Mouse (Mus musculus): Measurements from ENCODE around the gene Tssk6. TPM values are rescaled to one million over a fixed set of nuclear protein-coding genes. Genes with fewer than 3 reads are reported as not detected.

The Tssk6 gene
- total and polyA plus RNA-seq, 2 experiments, result 0.09 TPM; not detected in 1

DNA sequence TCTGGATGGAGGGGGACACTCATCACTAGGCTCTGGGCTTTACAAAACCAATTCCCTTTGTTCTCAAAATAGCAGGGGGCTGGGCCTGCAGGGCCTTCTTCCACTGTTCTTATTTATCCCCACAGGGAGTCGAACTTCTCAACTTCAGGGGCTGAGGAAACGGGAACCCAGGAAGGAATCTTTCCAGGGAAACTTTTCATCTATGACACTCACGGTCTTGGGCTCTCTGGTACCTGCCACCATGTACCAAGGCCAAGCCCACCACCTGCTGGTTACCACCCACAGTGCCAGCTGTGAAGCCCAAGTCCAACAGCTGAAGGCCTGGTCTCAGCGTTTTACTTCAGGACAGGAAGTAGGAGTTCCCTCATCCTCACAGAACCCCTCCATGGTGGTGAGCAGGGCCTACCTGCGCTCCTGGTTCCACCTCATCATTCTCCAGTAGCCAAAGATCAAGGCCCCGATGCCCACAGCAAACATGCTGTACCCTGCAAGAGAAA is 7.1 kb upstream of the Tssk6 start:
- TF ChIP-seq POLR2A (IDR thresholded peaks at IDR 0.05; ENCODE audit: extremely low read depth, insufficient read depth, low read length), result no peak
- no peak for TF ChIP-seq CTCF (IDR thresholded peaks at IDR 0.05; ENCODE audit: low read depth, low read length)
- 83% methylated on average over 6 of the region's 6 CpGs for WGBS
- H3K27ac ChIP-seq (replicated peaks; ENCODE audit: insufficient read depth, low read depth, low read length), result no peak overlapping the region

DNA sequence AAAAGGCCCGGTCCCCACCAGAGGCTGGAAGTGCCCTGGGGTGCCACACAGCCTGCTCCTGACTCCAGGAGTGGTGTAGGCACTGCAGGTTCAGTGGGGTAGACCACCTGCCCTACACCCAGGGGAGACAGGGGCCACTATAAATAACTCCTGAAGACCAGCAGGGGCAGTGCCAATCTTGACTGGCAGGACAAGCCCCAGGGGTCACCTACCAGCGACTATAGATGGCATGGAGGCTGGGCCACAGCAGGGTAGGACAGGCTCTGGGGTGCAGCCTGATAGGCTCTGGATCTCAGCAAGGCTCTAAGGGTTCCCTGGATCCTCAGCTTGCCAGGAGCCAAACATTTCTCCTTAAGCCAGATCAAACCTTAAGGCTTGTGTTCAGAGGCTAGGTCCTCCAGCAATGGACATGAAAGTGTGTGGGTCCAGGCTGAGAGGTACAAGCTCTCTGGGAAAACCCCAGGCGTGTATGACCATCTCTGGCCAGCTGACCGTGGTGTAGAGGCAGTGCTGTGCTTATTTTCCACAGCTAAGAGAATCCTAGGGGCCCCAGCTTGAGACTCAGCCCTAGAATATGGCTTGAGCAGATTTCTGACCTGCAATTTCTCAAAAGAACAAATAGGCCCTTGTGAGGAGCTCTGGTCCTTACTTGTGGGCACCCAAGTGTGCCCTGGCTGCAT is 6.1 kb upstream of the Tssk6 start:
- Histone ChIP-seq H3K4me1 (ENCODE audit: control insufficient read depth, insufficient read depth, low read length) (peaks cover 23% of the 10 kb centered on the region), H3K27ac (replicated peaks; ENCODE audit: insufficient read depth, low read depth, low read length) (no peak overlapping the region), H3K79me2 (ENCODE audit: control insufficient read depth, insufficient read depth, low read length) (peaks cover 20% of the 10 kb centered on the region), H3K9ac (ENCODE audit: low read depth, low read length) (no peak overlapping the region), H3K4me3 (ENCODE audit: insufficient read depth, low read depth, low read length) (no peak overlapping the region), H3K27me3 (ENCODE audit: control insufficient read depth, insufficient read depth, low read length) (no peaks in the 10 kb centered on the region), H3K36me3 (ENCODE audit: control insufficient read depth, insufficient read depth, low read length) (no peaks in the 10 kb centered on the region; the same call in 1 of the 2 replicates)
- DNase-seq (ENCODE audit: extremely low read depth, low read depth, low spot score), result no peak
- TF ChIP-seq POLR2A (IDR thresholded peaks at IDR 0.05; ENCODE audit: extremely low read depth, insufficient read depth, low read length) (no peak), CTCF (IDR thresholded peaks at IDR 0.05; ENCODE audit: low read depth, low read length) (no peak)
- WGBS, result 71% methylated on average over 4 of the region's 4 CpGs

More for the DNA sequence above, 7.1 kb upstream of the Tssk6 start:
- H3K27me3 ChIP-seq (ENCODE audit: control insufficient read depth, insufficient read depth, low read length), result no peaks in the 10 kb centered on the region
- H3K4me3 ChIP-seq (ENCODE audit: insufficient read depth, low read depth, low read length), result no peak overlapping the region
- H3K4me1 ChIP-seq (ENCODE audit: control insufficient read depth, insufficient read depth, low read length), result peaks cover 20% of the 10 kb centered on the region
- peaks cover 14% of the 10 kb centered on the region; the same call in 1 of the 2 replicates for H3K79me2 ChIP-seq (ENCODE audit: control insufficient read depth, insufficient read depth, low read length)
- no peak for DNase-seq (ENCODE audit: extremely low read depth, low read depth, low spot score)
- no peaks in the 10 kb centered on the region; the same call in 1 of the 2 replicates for H3K36me3 ChIP-seq (ENCODE audit: control insufficient read depth, insufficient read depth, low read length)
- H3K9ac ChIP-seq (ENCODE audit: low read depth, low read length), result no peak overlapping the region

DNA sequence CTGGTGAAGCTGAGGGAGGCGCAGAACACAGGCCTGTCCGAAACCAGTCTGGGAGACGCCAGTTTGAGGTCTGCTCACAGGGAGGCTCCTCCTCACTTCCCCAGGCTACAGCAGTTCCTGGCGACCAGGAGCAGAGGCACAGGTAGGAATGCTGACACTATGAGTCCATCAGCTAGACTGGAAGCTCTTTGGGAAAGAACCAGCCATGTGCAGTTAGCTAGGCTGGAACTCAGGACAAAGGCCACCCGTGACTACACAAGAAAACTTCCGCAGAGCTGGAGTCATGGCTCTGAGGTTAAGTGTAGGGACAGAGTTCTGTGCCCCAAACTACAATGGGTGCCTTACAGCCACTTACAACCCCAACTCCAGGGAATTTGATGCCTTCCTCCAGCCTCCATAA is 4.1 kb upstream of the Tssk6 start:
- Histone ChIP-seq H3K4me1 (ENCODE audit: control insufficient read depth, insufficient read depth, low read length) (peaks cover 29% of the 10 kb centered on the region), H3K79me2 (ENCODE audit: control insufficient read depth, insufficient read depth, low read length) (peaks cover 20% of the 10 kb centered on the region), H3K36me3 (ENCODE audit: control insufficient read depth, insufficient read depth, low read length) (no peaks in the 10 kb centered on the region; the same call in 1 of the 2 replicates), H3K9ac (ENCODE audit: low read depth, low read length) (no peak overlapping the region), H3K4me3 (ENCODE audit: insufficient read depth, low read depth, low read length) (no peak overlapping the region), H3K27me3 (ENCODE audit: control insufficient read depth, insufficient read depth, low read length) (no peaks in the 10 kb centered on the region), H3K27ac (replicated peaks; ENCODE audit: insufficient read depth, low read depth, low read length) (0 out of 2 replicates have a peak overlapping the region, but pooled peaks have one; percentile 3)
- 57% methylated on average over 6 of the region's 6 CpGs for WGBS
- TF ChIP-seq POLR2A (IDR thresholded peaks at IDR 0.05; ENCODE audit: extremely low read depth, insufficient read depth, low read length) (no peak), CTCF (IDR thresholded peaks at IDR 0.05; ENCODE audit: low read depth, low read length) (no peak)
- peak; percentile 49 for DNase-seq (ENCODE audit: extremely low read depth, low read depth, low spot score)

GRCm38 (mm10) chr8:69899876-69900275 is 2.1 kb upstream of the Tssk6 start:
- 40% methylated on average over 2 of the region's 2 CpGs for WGBS
- Histone ChIP-seq H3K4me1 (ENCODE audit: control insufficient read depth, insufficient read depth, low read length) (peaks cover 29% of the 10 kb centered on the region), H3K36me3 (ENCODE audit: control insufficient read depth, insufficient read depth, low read length) (no peaks in the 10 kb centered on the region), H3K27me3 (ENCODE audit: control insufficient read depth, insufficient read depth, low read length) (no peaks in the 10 kb centered on the region), H3K9ac (ENCODE audit: low read depth, low read length) (no peak overlapping the region), H3K79me2 (ENCODE audit: control insufficient read depth, insufficient read depth, low read length) (peaks cover 20% of the 10 kb centered on the region), H3K4me3 (ENCODE audit: insufficient read depth, low read depth, low read length) (no peak overlapping the region), H3K27ac (replicated peaks; ENCODE audit: insufficient read depth, low read depth, low read length) (no peak overlapping the region)
- peak; percentile 70 for DNase-seq (ENCODE audit: extremely low read depth, low read depth, low spot score)
- TF ChIP-seq POLR2A (IDR thresholded peaks at IDR 0.05; ENCODE audit: extremely low read depth, insufficient read depth, low read length) (no peak), CTCF (IDR thresholded peaks at IDR 0.05; ENCODE audit: low read depth, low read length) (no peak)

- no peak for DNase-seq (ENCODE audit: extremely low read depth, low read depth, low spot score)
- no peaks in the 10 kb centered on the region for H3K36me3 ChIP-seq (ENCODE audit: control insufficient read depth, insufficient read depth, low read length)
- H3K27ac ChIP-seq (replicated peaks; ENCODE audit: insufficient read depth, low read depth, low read length), result peak overlapping the region; percentile 89
- H3K4me1 ChIP-seq (ENCODE audit: control insufficient read depth, insufficient read depth, low read length), result peaks cover 29% of the 10 kb centered on the region
- TF ChIP-seq POLR2A (IDR thresholded peaks at IDR 0.05; ENCODE audit: extremely low read depth, insufficient read depth, low read length) (no peak), CTCF (IDR thresholded peaks at IDR 0.05; ENCODE audit: low read depth, low read length) (no peak)
- peaks cover 17% of the 10 kb centered on the region for H3K79me2 ChIP-seq (ENCODE audit: control insufficient read depth, insufficient read depth, low read length)
- 7% methylated on average over 12 of the region's 12 CpGs for WGBS
- H3K27me3 ChIP-seq (ENCODE audit: control insufficient read depth, insufficient read depth, low read length), result no peaks in the 10 kb centered on the region
- H3K9ac ChIP-seq (ENCODE audit: low read depth, low read length), result peak overlapping the region; percentile 86
- H3K4me3 ChIP-seq (ENCODE audit: insufficient read depth, low read depth, low read length), result peak overlapping the region; percentile 93
Measured at GRCm38 (mm10) chr8:69900895-69901451, 1.0 kb upstream of the Tssk6 start.

All from liver, adult 2 months (tissue).